Mouse (Mus musculus) CH12F3 (cell line): Measurements from ENCODE around the gene Eps8.

Experiments
- in situ Hi-C: fragments of 300-500 bp; cut with MboI; formaldehyde crosslinking; loops from 2 replicates; pipeline ENCODE4 v1.14.3; 2020; ENCODE audit warnings: low sequenced_read_pairs

Eps8 gene

DNA sequence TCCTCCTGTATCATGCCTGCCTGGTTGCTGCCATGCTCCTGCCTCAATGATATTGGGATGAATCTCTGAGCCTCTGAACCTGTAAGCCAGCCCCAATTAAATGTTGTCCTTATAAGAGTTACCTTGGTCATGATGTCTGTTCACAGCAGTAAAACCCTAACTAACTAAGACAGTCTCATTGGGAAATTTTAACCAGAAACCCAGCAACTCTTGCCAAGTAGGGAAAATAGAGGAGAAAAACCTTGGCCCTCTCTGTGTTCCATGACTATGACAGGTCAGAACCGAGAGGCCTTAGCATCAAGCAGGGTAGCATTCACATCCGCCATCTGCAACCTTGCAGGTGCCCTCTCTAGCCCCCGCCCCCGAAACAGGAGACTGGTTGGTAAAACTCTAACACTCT is 78.6 kb downstream of the Eps8 start:
- in situ Hi-C loops = no loop called here

DNA sequence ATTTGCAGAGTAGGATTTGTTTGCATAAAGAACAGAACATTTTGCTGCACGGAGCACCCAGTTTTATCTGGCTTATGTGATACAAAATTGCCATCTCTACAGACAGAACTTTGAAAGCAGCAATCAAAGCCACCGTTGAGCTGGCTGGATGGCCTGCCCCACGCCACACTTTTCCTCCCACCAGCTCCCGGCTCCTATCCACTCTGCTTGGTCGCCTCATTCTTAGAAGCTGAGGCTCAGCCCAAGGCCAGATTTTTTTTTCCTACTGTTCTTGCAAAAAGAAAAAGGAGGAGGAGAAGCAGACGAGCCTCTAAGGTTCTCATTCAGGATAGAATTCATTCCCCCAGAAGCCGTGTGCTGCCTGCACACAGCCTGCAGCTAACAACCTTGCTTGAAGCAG is 80.8 kb downstream of the Eps8 start:
- in situ Hi-C loops = no loop called here

DNA sequence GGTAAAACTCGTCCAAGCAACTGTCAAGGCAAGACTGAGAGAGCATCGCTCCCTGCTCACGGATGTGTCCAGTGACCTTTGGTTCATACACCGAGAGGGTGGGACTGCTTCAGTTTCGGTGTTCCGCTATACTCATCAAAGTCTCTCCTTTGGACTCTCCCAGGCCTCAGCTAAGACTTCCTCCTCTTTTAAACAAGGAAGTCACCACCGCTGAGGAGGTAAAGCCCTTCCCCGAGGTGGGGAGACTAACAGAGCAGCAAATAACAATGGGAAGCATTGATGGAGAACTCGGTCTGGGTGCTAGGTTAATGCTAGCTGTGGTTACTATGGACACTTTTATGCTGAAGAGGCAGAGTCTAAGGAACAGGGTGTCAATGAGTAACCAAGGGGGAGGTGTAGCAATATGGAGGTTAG is 84.0 kb downstream of the Eps8 start:
- in situ Hi-C loops = no loop called here

DNA sequence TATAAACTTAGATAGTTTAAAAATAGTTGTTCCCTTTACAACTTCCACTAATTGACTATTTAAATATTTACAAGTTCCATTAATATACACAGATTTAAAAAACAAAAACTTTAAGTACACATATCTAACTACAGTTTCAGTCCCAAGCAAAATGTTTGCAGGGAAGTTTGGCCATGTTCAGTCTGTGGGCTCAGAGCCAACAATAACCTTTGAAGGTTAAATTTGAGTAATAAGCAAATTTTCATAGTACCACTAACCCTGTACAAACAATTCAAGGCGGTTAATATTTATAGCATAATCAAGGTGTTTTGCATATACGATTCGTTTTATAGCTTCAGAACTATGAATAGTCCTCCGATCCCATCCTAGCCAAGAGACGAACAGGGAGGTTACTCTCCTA is 84.7 kb downstream of the Eps8 start:
- in situ Hi-C loops = no loop called here

DNA sequence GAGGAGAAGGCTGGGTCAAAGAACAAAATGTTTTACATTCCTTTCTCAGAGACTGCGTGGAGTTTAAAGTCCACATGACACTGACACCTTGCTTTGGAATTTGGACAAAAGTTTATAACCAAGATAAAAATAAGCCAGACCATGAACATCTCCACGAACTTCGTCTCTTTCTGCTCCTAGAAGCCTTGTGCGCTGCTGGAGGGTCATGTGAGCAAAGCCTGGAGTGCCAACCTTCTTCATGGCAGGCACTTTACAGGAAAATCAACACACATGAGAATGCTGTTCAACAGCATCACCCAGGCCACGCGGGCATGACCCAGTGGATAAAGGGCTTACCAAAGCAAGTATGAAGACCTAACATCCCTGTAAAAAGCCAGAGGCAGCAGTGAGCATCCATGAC is 85.6 kb downstream of the Eps8 start:
- in situ Hi-C loops = no loop called here

DNA sequence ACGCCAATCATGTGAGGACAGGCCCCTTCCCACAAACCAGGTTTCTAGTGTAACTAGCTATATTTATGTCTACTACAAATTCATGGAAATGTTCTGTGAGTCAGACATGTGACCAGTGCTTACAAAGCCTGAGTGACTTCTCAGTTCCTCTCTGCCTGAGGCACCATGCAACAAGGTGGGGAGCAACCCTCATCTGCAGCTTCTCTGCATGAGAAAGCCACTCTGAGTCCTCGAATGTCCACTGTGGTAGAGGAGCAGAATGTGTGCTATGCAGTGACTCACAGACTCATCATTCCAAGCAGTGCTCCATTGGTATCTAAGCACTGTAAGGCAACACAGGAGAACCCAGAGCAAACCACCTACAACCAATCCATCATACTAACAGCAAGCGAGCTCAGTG is 88.8 kb downstream of the Eps8 start:
- in situ Hi-C loops = no loop called here

DNA sequence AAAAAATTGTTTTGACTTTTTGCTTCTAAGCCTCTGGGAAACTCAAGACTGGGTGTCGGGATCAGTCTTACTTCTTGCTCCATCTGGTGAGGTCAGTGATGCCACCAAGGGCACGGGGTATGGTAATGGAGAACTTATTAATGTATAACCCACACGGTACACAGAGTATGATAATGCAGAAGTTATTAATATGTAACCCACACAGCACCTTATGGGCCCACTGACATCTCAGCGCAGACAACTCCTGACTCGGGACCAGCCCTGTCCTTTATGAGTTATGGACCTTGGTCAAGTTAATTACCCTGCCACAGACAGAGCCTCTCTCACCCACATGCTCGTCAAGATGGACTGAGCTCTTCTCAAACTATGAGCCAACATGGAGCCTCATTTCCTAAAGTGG is 89.2 kb downstream of the Eps8 start:
- in situ Hi-C loops = no loop called here

DNA sequence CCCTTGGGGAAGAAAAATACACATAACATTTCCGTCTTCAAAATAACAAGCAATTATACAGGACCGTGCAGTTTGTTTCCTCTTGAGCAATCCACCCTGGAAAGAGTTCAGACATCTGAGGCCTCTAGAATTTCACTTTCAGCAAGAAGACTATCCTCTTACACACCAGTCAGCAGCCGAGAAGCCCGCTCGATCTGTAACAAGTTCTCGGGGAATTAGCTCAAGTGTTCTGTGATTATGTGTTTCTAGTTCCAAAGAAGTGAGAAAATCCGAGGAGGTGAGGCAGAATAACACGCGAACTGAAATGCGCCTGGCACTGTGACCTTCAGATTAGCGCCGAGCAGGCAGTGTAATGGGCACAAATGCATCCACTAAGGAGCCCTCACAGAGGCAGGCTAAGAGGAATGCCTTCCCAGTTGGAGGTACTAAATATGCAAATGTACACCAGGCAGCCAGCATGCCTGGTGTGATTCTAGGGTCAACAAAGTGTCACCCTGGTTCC is 94.3 kb downstream of the Eps8 start:
- in situ Hi-C loops = no loop called here

DNA sequence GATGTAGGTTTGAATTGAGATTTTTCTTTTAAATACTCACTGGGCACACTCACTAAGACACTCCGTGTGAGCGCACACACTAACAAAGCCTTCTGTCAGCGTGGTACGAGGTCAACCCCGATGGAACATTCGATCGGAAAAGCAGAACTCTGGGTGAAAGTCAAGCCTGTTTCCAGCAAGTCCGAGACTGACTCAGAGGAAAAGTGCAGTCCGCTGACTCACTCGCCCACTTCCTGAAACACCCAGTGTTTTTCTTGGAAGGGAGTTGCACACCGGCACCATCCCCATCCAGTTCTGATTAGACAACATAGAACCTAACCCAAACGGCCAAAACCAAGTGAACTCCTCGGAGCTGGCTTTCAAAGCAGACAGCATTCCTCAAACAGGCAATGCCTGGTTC is 95.8 kb downstream of the Eps8 start:
- in situ Hi-C loops = no loop called here

DNA sequence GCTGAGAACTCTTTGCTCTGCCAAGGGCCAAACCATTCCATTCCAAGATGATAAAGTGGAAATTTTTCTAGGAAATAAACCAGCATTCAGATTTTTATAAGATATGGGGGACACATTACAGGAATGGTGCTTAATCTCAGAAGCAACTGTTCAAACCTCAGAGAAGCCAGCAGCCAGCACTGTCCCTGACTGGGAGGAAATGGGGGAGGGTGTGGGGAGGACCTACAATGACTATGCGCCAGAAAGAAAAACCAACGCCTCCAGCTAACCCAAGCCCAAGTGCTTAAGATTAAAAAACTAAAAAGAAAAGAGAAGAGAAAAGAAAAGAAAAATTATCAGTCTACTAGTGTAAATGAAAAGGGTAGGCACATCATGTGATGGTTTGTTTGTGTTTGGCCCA is 97.0 kb downstream of the Eps8 start:
- in situ Hi-C loops = no loop called here

DNA sequence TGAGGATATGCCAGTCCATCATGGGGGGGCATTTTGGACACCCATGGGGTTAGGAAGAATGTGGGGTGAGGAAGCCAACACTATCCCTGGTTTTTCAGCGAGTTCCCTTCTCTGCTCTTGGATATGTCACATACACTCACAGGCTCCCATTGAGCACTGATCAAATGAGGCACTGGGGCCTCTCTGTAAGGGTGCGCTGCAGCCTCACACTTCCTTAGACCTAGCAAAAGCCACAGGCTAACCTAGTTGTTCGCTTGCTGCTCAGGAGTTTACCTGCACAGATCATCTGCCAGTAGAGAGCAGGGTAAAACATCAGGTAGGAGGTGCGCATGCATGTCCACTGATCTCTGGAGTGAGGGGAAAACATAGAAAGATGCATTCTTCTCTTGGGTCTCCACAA is 97.5 kb downstream of the Eps8 start:
- in situ Hi-C loops = no loop called here

DNA sequence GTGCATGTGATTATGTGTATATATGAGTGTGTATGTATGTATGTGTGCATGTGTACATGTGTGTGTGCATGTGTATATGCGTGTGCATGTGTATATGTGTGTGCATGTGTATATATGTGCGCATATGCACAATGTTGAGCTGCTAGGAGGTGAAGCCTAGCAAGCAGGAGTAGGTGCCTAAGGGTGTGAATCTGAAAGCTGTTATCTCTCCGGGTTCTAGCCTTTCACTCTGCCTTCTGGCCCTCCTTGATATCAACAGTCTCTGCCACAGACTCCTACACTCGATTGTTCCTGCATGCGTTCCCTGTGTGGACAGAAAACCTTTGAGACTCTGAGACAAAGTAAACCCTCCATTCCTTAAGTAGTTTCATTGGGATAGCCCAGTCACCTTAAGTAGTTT is 98.0 kb downstream of the Eps8 start:
- in situ Hi-C loops = no loop called here

DNA sequence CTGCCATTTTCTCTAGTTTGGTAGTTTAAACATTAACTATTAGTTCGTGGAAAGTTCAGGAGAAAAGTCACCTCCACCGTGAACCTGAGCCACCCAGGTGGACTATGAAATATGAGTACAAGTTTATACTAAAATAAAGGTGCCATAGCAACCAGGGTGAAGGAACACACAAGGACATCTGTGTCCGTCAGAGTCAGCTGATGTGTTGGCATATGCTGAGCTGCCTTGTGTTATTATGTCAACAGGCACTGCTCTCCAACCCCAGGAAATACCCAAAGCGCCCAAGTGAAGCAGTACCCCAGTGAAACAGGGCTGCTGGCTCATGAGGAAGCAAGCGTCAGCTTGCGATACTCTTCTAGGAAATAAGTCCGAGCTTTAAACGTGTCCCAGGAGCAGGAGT is 104.5 kb downstream of the Eps8 start:
- in situ Hi-C loops = no loop called here

DNA sequence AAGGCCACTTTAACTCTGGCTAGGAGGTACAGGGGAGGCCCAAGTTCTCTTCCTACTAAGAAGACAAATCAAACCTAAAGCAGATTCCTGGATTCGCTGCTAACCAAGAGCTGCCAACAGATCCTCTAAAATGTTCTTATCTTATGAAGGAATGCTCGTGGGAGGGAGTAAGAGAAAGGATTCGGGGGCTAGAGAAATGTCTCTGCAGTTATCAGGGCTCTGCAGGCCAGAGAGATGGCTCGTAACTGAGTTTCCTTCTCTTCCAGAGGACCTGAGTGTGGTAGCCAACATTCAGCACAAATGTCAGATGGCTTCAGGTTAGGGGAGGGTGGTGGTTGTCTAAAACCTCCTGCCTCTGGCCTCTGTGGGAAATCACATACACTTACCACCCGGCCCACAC is 106.1 kb downstream of the Eps8 start:
- in situ Hi-C loops = no loop called here

DNA sequence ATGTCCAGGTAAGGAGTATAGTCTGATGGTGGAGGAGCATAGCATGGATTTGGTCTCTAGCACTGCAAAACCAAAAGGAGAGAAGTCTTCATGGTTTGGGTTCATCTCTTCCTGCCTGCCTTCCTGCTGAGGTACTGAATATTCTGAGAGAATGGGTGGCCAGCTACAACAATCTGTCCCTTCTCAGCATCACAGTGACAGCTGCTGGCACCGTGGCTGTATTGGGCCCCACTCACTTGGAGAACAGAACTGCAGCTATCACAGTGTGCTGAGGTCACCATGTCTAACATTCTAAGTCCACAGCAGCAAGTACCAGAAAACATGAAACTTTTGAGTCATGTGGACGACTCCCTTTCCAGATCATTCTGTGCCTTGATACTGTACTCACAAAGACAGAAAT is 107.1 kb downstream of the Eps8 start:
- in situ Hi-C loops = no loop called here

DNA sequence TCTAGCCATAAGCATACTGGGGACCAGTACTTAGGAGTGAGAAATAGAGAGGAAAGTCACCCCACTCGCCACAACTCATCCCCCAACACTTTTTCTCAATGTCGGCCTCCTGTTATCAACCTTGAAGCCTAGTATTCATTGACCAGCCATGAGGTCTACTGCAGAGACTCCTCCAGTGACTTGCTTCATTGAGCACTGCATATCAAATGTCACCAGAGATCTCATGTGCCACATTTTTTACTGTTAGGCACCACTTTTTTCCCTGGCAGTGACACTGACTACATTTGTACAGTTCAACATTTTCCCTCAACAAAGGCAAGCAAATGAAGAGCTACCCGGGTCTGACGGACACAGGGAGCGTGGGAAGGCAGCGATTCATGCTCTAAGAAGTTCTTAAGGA is 108.6 kb downstream of the Eps8 start:
- in situ Hi-C loops = no loop called here

DNA sequence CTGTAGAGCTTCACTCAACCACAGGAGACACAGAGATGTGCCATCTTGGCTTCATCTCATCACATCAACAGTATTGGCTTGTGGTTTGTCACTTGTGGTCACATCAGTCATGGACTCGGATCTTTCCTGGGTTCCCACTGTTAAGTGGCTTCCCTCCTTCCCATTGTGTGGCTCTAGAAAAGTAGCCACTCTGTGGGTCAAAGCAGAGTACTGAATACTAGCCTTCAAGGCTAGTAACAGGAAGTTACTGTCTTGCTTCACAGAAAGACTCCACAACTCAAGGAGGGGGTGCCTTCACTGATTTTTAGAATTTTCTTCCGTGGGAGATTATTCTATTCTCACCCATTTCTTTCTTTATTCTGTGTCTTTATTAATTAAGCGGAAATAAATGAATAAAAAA is 109.3 kb downstream of the Eps8 start:
- in situ Hi-C loops = no loop called here

DNA sequence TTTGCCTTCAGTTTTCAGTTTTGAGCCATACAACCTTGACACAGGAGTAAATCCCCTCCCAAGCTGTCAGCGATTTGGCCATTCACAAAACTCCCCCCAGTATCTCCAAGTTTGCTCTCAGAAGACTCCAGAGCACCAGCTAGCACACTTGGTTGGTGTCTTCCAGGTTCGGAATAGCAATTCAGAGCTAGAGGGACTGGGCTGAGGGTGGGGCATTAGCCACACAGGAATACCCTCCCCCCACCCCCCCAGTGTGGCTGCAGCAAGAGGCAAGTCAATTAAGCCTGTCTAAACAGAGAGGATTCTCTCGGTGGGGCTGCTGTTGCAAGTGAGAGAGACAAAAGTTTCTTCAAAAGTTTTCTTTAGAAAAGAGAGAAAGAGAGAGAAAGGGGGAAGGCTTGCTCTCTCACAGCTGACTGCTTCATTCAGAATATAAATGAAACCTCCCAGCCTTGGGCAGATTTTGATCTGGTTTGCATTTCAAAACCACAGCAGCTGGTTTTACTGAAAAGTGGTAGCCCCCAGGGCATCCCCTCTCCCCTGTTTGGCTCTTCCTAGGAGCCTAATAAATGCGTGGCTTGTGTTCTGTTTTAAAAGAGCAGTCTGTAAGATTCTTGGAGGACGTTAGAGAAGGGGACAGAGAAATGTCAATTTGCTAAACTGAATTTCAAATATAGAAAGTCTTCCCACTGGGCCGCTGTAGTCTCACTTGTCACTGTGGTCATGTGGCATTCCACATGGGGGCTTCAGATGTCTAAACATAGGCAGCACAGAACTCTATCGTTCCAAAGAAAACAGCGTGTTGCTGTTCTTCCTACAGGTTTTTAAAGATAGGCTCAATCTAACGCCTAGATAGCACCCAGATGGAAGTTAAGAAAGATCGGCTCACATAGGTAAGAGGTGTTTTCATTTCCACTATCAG is 112.2 kb downstream of the Eps8 start:
- in situ Hi-C loops = no loop called here

DNA sequence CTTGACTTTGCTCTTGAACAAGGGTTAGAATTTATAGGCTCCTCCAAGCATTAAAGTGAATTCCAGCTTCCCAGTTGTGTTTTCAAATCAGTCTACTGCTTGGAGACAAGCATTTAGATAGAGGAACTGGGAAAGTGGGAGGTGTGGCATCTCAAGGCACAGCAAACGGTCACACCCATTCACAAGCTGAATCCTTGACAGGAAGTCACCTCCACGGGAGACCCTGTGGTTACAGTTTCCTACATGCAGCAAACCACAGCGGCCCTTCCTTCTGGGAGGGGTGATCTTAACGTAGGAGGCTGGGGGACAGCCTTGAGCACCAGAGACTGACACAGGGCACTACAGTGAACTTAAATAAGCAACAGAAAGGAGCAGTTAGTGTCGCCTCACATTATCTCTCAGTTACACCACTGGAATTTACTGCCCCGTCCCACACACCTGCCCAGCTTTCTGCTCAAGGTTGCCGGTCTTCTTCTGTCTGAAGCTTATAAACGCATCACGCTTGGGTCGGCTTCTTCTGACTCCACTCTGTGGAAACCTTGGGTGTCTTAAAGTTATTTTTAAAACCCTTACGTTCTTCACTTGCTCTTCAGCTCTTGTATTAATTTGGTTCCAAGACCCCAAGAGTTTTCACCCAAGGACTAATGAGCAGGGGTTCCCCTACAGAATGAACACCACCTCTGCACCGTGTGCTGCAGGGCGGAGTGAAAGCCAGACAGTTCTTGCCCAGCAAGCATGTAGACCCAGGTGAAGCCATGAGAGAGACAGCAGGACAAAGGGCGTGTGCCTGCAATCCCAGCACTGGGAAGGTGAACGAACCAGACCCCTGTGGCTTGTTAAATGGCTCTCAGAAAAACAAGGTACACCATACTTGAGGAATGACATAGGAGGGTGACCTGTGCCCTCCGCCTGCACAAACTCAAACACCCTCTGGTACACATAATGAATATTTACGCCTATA is 113.2 kb downstream of the Eps8 start:
- in situ Hi-C loops = no loop called here

DNA sequence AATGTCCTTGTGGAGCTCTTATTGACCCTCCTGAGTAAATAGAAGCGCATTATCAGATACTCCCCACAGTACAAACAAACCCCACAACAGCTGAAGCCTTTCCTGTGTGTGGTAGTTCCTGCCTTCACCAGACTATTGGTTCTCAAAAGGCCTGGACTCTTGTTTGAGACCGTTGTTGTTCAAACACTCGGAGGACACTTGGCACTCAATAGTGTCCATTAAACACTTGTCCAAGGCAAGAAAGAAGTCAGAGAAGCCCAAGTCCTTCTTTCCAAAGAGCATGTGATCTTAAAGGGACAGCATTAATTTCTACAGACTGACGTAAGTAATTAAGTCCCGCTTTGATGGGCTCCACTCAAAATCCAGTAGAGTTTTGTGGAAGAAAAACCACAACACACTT is 113.9 kb downstream of the Eps8 start:
- in situ Hi-C loops = no loop called here

DNA sequence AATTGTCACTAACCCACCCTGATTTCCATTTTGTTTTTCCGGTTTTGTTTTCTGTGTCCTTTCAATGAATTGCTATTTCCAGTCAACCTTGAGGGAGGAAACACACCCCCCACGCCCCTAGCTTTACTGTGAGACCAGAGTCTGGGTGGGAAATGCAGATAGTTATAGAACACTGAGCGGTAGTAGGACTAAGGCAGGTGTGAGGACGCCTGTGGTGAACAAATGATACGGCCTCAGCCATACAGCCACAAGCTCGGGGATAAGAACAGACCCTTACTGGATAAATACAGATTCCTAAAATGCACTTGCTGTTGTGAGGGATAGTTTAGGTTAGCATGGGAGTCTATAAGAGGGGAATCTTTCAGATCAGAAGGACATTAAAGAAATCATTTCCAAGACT is 114.3 kb downstream of the Eps8 start:
- in situ Hi-C loops = no loop called here

DNA sequence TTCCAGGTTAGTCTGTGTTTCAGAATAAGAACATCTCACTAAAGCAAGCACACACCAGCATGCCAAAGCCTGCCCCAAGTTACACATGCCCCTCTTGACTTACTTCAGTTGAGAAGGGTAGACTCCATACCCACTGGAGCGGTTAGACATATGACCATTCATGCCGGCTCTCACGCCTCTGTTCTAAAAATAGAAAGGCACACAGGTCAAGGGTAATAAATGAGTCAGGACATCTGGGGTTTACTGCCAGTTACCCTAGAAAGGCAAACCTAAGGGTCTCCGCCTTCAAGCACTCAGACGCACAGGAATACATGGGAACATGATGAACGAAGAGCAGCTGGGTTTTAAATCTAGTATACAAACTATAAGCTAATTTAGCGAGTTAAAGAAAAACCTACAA is 115.5 kb downstream of the Eps8 start:
- in situ Hi-C loops = no loop called here
